Mouse (Mus musculus): ENCODE measurements around the gene Gp6. TPM values are rescaled to one million over a fixed set of nuclear protein-coding genes. Genes with fewer than 3 reads are reported as not detected.
A peak's percentile ranks its signal among the peaks of the same experiment; 100 is the strongest.
"Not testable (repeated sequence)": the region's sequence is repeated elsewhere in the genome, so short reads cannot be mapped to it uniquely, and the experiment has no call there.

Gp6 gene
- not detected for total RNA-seq (2021)

GRCm38 (mm10) chr7:4397730-4398129, at the start of gene Gp6:
TSS of gene Gp6 (minus strand) at chr7:4397744.
- intact Hi-C loops (cut with DNase I) = no loop called here
- no peak for DNase-seq (ENCODE audit: low spot score in 2 of 2)

GRCm38 (mm10) chr7:4447138-4447537, 49.6 kb upstream of the Gp6 start:
- intact Hi-C loops (cut with DNase I) = no loop called here
- no peak for DNase-seq (ENCODE audit: low spot score in 2 of 2)

- peak; percentile 89 to 90 for DNase-seq (ENCODE audit: low spot score in 2 of 2)
- intact Hi-C loops (cut with DNase I) = no loop called here
Measured at GRCm38 (mm10) chr7:4445216-4445791, 47.8 kb upstream of the Gp6 start, which contains the start of gene Rdh13. TSS of gene Rdh13 (minus strand) at chr7:4445649.

- intact Hi-C loops (cut with DNase I) = no loop called here
- no peak for DNase-seq (ENCODE audit: low spot score in 2 of 2)
Measured at GRCm38 (mm10) chr7:4440549-4440948, 43.0 kb upstream of the Gp6 start.

- intact Hi-C loops (cut with DNase I) = loop anchor here (10.0 kb wide), 1 partner anchor 87 kb away; the partner anchor contains the start of gene Tnni3
- no peak for DNase-seq (ENCODE audit: low spot score in 2 of 2)
Measured at GRCm38 (mm10) chr7:4437721-4438120, 40.2 kb upstream of the Gp6 start.

- intact Hi-C loops (cut with DNase I) = loop anchor here (5.0 to 10.0 kb wide), 2 partner anchors 40 to 93 kb away; partner anchors contain the start of gene Tnni3
- DNase-seq (ENCODE audit: low spot score in 2 of 2) = no peak
Measured at GRCm38 (mm10) chr7:4432026-4432425, 34.5 kb upstream of the Gp6 start.

- peak; percentile 46 to 47 for DNase-seq (ENCODE audit: low spot score in 2 of 2)
- intact Hi-C loops (cut with DNase I) = loop anchor here (5.0 to 10.0 kb wide), 2 partner anchors 41 to 93 kb away; partner anchors contain the start of gene Tnni3
Measured at GRCm38 (mm10) chr7:4431548-4431947, 34.0 kb upstream of the Gp6 start.

- intact Hi-C loops (cut with DNase I) = loop anchor here (5.0 to 10.0 kb wide), 2 partner anchors 42 to 94 kb away; partner anchors contain the start of gene Tnni3
Measured at GRCm38 (mm10) chr7:4430246-4430844, 32.8 kb upstream of the Gp6 start.

GRCm38 (mm10) chr7:4427161-4427912, 29.8 kb upstream of the Gp6 start:
- intact Hi-C loops (cut with DNase I) = loop anchor here (5.0 to 10.0 kb wide), 3 partner anchors 280 to 753 kb away; partner anchors contain the start of gene Tmc4
- peak; percentile 79 to 86 for DNase-seq (ENCODE audit: low spot score in 2 of 2)

More at GRCm38 (mm10) chr7:4430246-4430844, 32.8 kb upstream of the Gp6 start:
- DNase-seq (ENCODE audit: low spot score in 2 of 2) = no peak

- intact Hi-C loops (cut with DNase I) = loop anchor here (10.0 kb wide), 1 partner anchor 745 kb away; the partner anchor contains the start of gene Tmc4
- DNase-seq (ENCODE audit: low spot score in 2 of 2) = no peak
Measured at GRCm38 (mm10) chr7:4420230-4420629, 22.7 kb upstream of the Gp6 start.

GRCm38 (mm10) chr7:4419681-4420080, 22.1 kb upstream of the Gp6 start:
- intact Hi-C loops (cut with DNase I) = loop anchor here (10.0 kb wide), 1 partner anchor 745 kb away; the partner anchor contains the start of gene Tmc4
- DNase-seq (ENCODE audit: low spot score in 2 of 2) = no peak

GRCm38 (mm10) chr7:4412406-4412805, 14.9 kb upstream of the Gp6 start:
- intact Hi-C loops (cut with DNase I); DNase-seq (ENCODE audit: low spot score in 2 of 2): not testable (repeated sequence)

- DNase-seq (ENCODE audit: low spot score in 2 of 2) = no peak
- intact Hi-C loops (cut with DNase I) = no loop called here
Measured at GRCm38 (mm10) chr7:4373521-4373920, 24.0 kb downstream of the Gp6 start.

GRCm38 (mm10) chr7:4337509-4337908, 60.0 kb downstream of the Gp6 start, which contains the start of gene Ncr1:
TSS of gene Ncr1 (plus strand) at chr7:4337724.
- DNase-seq (ENCODE audit: low spot score in 2 of 2) = no peak
- intact Hi-C loops (cut with DNase I) = no loop called here

GRCm38 (mm10) chr7:4323301-4323700, 74.2 kb downstream of the Gp6 start:
- intact Hi-C loops (cut with DNase I) = no loop called here
- no peak for DNase-seq (ENCODE audit: low spot score in 2 of 2)

Small RNAs within 50 kb of the gene (microRNA-seq; reads per million reads assigned to microRNA genes)
- not detected for gene Gm24605
- not detected for gene Gm24752
- not detected for gene Gm25349

Other genes with a start within 250 kb of the Gp6 start
- gene Leng9, start 247.4 kb downstream of the Gp6 start, total RNA-seq (2021) = 1 to 10 TPM; 5.5 to 8.4 TPM
- 1 to 10 TPM; 1.1 to 1.8 TPM for gene Cdc42ep5, start 232.9 kb downstream of the Gp6 start, total RNA-seq (2021)
- not detected for gene Lilra5, start 160.0 kb downstream of the Gp6 start, total RNA-seq (2021)
- gene Ncr1, start 60.0 kb downstream of the Gp6 start, total RNA-seq (2021) = not detected
- gene Rdh13, start 47.9 kb upstream of the Gp6 start, total RNA-seq (2021) = 10 to 100 TPM; 23.9 to 26.3 TPM
- 1 to 10 TPM; 3.1 to 3.4 TPM for gene Eps8l1, start 62.9 kb upstream of the Gp6 start, total RNA-seq (2021)
- gene Ppp1r12c, start 103.9 kb upstream of the Gp6 start, total RNA-seq (2021) = 100 to 1,000 TPM; 142 to 168 TPM
- 1 to 10 TPM; 5.9 to 9.4 TPM for gene Tnnt1, start 118.6 kb upstream of the Gp6 start, total RNA-seq (2021)
- gene Tnni3, start 126.5 kb upstream of the Gp6 start, total RNA-seq (2021) = under 1 TPM in 1 of 2 experiments, not detected in 1; 0.52 TPM
- gene Dnaaf3, start 134.7 kb upstream of the Gp6 start, total RNA-seq (2021) = under 1 TPM; 0.27 to 0.34 TPM
- 100 to 1,000 TPM; 263 to 298 TPM for gene Syt5, start 149.8 kb upstream of the Gp6 start, total RNA-seq (2021)
- under 1 TPM; 0.84 to 0.95 TPM for gene Ptprh, start 206.3 kb upstream of the Gp6 start, total RNA-seq (2021)
- 10 to 100 TPM; 10.0 to 16.8 TPM for gene Tmem86b, start 233.7 kb upstream of the Gp6 start, total RNA-seq (2021)

Measured in left cerebral cortex, postnatal 36 days (tissue).